Mouse (Mus musculus): ENCODE data around the gene Mrpl10. TPM values are rescaled to one million over a fixed set of nuclear protein-coding genes. Genes with fewer than 3 reads are reported as not detected.

The Mrpl10 gene
- polyA plus RNA-seq, 1 experiment = 57.6 TPM

GRCm38 (mm10) chr11:97082977-97083376, 41.6 kb downstream of the Mrpl10 start:
- TF ChIP-seq POLR2A (IDR thresholded peaks at IDR 0.05; ENCODE audit: low read depth, low read length) (no peak), CTCF (IDR thresholded peaks at IDR 0.05; ENCODE audit: extremely low read depth, insufficient read depth, insufficient read length, insufficient replicate concordance) (peak; percentile 14; the same call in 1 of the 2 replicates)
- H3K4me3 ChIP-seq (ENCODE audit: extremely low read depth, insufficient read depth, insufficient read length) = no peak overlapping the region
- H3K27me3 ChIP-seq (ENCODE audit: control insufficient read depth, insufficient read depth, low read length) = 0 out of 2 replicates have a peak, but pooled peaks cover 1% of the 10 kb centered on the region
- no peaks in the 10 kb centered on the region for H3K36me3 ChIP-seq (ENCODE audit: control insufficient read depth, insufficient read depth, low read length)
- 31% methylated on average over 11 of the region's 11 CpGs for WGBS
- peak; percentile 19 to 44 for DNase-seq (ENCODE audit: low read depth in 1 of 2, low spot score in 2 of 2)
- H3K27ac ChIP-seq (ENCODE audit: insufficient read depth, low read length) = no peak overlapping the region
- no peaks in the 10 kb centered on the region for H3K4me1 ChIP-seq (ENCODE audit: control insufficient read depth, insufficient read depth, insufficient read length)

GRCm38 (mm10) chr11:97083401-97084140, 42.2 kb downstream of the Mrpl10 start:
- Histone ChIP-seq H3K4me1 (ENCODE audit: control insufficient read depth, insufficient read depth, insufficient read length) (no peaks in the 10 kb centered on the region), H3K4me3 (ENCODE audit: extremely low read depth, insufficient read depth, insufficient read length) (no peak overlapping the region), H3K36me3 (ENCODE audit: control insufficient read depth, insufficient read depth, low read length) (no peaks in the 10 kb centered on the region), H3K27me3 (ENCODE audit: control insufficient read depth, insufficient read depth, low read length) (0 out of 2 replicates have a peak, but pooled peaks cover 1% of the 10 kb centered on the region), H3K27ac (ENCODE audit: insufficient read depth, low read length) (no peak overlapping the region)
- DNase-seq (ENCODE audit: low read depth in 1 of 2, low spot score in 2 of 2) = no peak
- 31% methylated on average over 22 of the region's 22 CpGs for WGBS
- TF ChIP-seq CTCF (IDR thresholded peaks at IDR 0.05; ENCODE audit: extremely low read depth, insufficient read depth, insufficient read length, insufficient replicate concordance) = no peak
- TF ChIP-seq POLR2A (IDR thresholded peaks at IDR 0.05; ENCODE audit: low read depth, low read length) = no peak

GRCm38 (mm10) chr11:97084821-97085505, 43.6 kb downstream of the Mrpl10 start:
- Histone ChIP-seq H3K4me3 (ENCODE audit: extremely low read depth, insufficient read depth, insufficient read length) (no peak overlapping the region), H3K4me1 (ENCODE audit: control insufficient read depth, insufficient read depth, insufficient read length) (no peaks in the 10 kb centered on the region), H3K27ac (ENCODE audit: insufficient read depth, low read length) (no peak overlapping the region), H3K27me3 (ENCODE audit: control insufficient read depth, insufficient read depth, low read length) (0 out of 2 replicates have a peak, but pooled peaks cover 1% of the 10 kb centered on the region), H3K36me3 (ENCODE audit: control insufficient read depth, insufficient read depth, low read length) (no peaks in the 10 kb centered on the region)
- DNase-seq (ENCODE audit: low read depth in 1 of 2, low spot score in 2 of 2) = no peak
- TF ChIP-seq POLR2A (IDR thresholded peaks at IDR 0.05; ENCODE audit: low read depth, low read length) (no peak), CTCF (IDR thresholded peaks at IDR 0.05; ENCODE audit: extremely low read depth, insufficient read depth, insufficient read length, insufficient replicate concordance) (no peak)
- WGBS = 86% methylated on average over 15 of the region's 15 CpGs

- H3K4me3 ChIP-seq (ENCODE audit: extremely low read depth, insufficient read depth, insufficient read length) = no peak overlapping the region
- no peak for DNase-seq (ENCODE audit: low read depth in 1 of 2, low spot score in 2 of 2)
- 72% methylated on average over 6 of the region's 6 CpGs for WGBS
- no peak overlapping the region for H3K27ac ChIP-seq (ENCODE audit: insufficient read depth, low read length)
- H3K4me1 ChIP-seq (ENCODE audit: control insufficient read depth, insufficient read depth, insufficient read length) = no peaks in the 10 kb centered on the region
- no peaks in the 10 kb centered on the region for H3K36me3 ChIP-seq (ENCODE audit: control insufficient read depth, insufficient read depth, low read length)
- TF ChIP-seq POLR2A (IDR thresholded peaks at IDR 0.05; ENCODE audit: low read depth, low read length) (no peak), CTCF (IDR thresholded peaks at IDR 0.05; ENCODE audit: extremely low read depth, insufficient read depth, insufficient read length, insufficient replicate concordance) (no peak)
- 0 out of 2 replicates have a peak, but pooled peaks cover 1% of the 10 kb centered on the region for H3K27me3 ChIP-seq (ENCODE audit: control insufficient read depth, insufficient read depth, low read length)
Measured at GRCm38 (mm10) chr11:97086365-97086764, 45.0 kb downstream of the Mrpl10 start.

- H3K27me3 ChIP-seq (ENCODE audit: control insufficient read depth, insufficient read depth, low read length) = peaks cover 3% of the 10 kb centered on the region; the same call in 1 of the 2 replicates
- TF ChIP-seq CTCF (IDR thresholded peaks at IDR 0.05; ENCODE audit: extremely low read depth, insufficient read depth, insufficient read length, insufficient replicate concordance) (no peak), POLR2A (IDR thresholded peaks at IDR 0.05; ENCODE audit: low read depth, low read length) (no peak)
- 62% methylated on average over 2 of the region's 2 CpGs for WGBS
Measured at GRCm38 (mm10) chr11:97094600-97094999, 53.2 kb downstream of the Mrpl10 start.

GRCm38 (mm10) chr11:97098791-97099190, 57.4 kb downstream of the Mrpl10 start:
- peaks cover 3% of the 10 kb centered on the region; the same call in 1 of the 2 replicates for H3K27me3 ChIP-seq (ENCODE audit: control insufficient read depth, insufficient read depth, low read length)
- 25% methylated on average over 18 of the region's 18 CpGs for WGBS
- H3K4me3 ChIP-seq (ENCODE audit: extremely low read depth, insufficient read depth, insufficient read length) = no peak overlapping the region
- peaks cover 2% of the 10 kb centered on the region; the same call in 1 of the 2 replicates for H3K4me1 ChIP-seq (ENCODE audit: control insufficient read depth, insufficient read depth, insufficient read length)
- H3K27ac ChIP-seq (ENCODE audit: insufficient read depth, low read length) = no peak overlapping the region
- TF ChIP-seq POLR2A (IDR thresholded peaks at IDR 0.05; ENCODE audit: low read depth, low read length) (no peak), CTCF (IDR thresholded peaks at IDR 0.05; ENCODE audit: extremely low read depth, insufficient read depth, insufficient read length, insufficient replicate concordance) (no peak)
- no peak for DNase-seq (ENCODE audit: low read depth in 1 of 2, low spot score in 2 of 2)
- peaks cover 1% of the 10 kb centered on the region; the same call in 1 of the 2 replicates for H3K36me3 ChIP-seq (ENCODE audit: control insufficient read depth, insufficient read depth, low read length)

More at GRCm38 (mm10) chr11:97094600-97094999, 53.2 kb downstream of the Mrpl10 start:
- Histone ChIP-seq H3K4me1 (ENCODE audit: control insufficient read depth, insufficient read depth, insufficient read length) (no peaks in the 10 kb centered on the region), H3K4me3 (ENCODE audit: extremely low read depth, insufficient read depth, insufficient read length) (no peak overlapping the region), H3K36me3 (ENCODE audit: control insufficient read depth, insufficient read depth, low read length) (peaks cover 1% of the 10 kb centered on the region; the same call in 1 of the 2 replicates), H3K27ac (ENCODE audit: insufficient read depth, low read length) (no peak overlapping the region)
- no peak for DNase-seq (ENCODE audit: low read depth in 1 of 2, low spot score in 2 of 2)

Other genes starting within 250 kb of the Mrpl10 start
- gene Nfe2l1, start 211.6 kb upstream of the Mrpl10 start, polyA plus RNA-seq (2012; rRNA removed) = 63.0 and 76.9 TPM in 2 replicates
- 7.6 and 10.6 TPM in 2 replicates for gene Copz2, start 191.7 kb upstream of the Mrpl10 start, polyA plus RNA-seq (2012; rRNA removed)
- gene Cdk5rap3, start 125.1 kb upstream of the Mrpl10 start, polyA plus RNA-seq (2012; rRNA removed) = 31.7 and 36.0 TPM in 2 replicates
- 1.8 and 2.2 TPM in 2 replicates for gene Prr15l, start 113.5 kb upstream of the Mrpl10 start, polyA plus RNA-seq (2012; rRNA removed)
- gene Pnpo, start 97.6 kb upstream of the Mrpl10 start, polyA plus RNA-seq (2012; rRNA removed) = 33.2 and 57.0 TPM in 2 replicates
- 23.9 and 29.1 TPM in 2 replicates for gene Sp2, start 58.6 kb upstream of the Mrpl10 start, polyA plus RNA-seq (2012; rRNA removed)
- gene Sp6, start 28.2 kb upstream of the Mrpl10 start, polyA plus RNA-seq (2012; rRNA removed) = 0.57 and 0.82 TPM in 2 replicates
- gene Scrn2, start 11.6 kb upstream of the Mrpl10 start, polyA plus RNA-seq (2012; rRNA removed) = 10.0 and 12.3 TPM in 2 replicates
- gene Lrrc46, start 153 bp upstream of the Mrpl10 start, polyA plus RNA-seq (2012; rRNA removed) = 0.06 TPM in 1 of 2 replicates, not detected in the other
- gene Osbpl7, start 9.1 kb downstream of the Mrpl10 start, polyA plus RNA-seq (2012; rRNA removed) = 19.1 and 23.4 TPM in 2 replicates
- 10.9 and 14.4 TPM in 2 replicates for gene Tbx21, start 73.8 kb downstream of the Mrpl10 start, polyA plus RNA-seq (2012; rRNA removed)
- gene Tbkbp1, start 109.9 kb downstream of the Mrpl10 start, polyA plus RNA-seq (2012; rRNA removed) = 16.3 and 20.0 TPM in 2 replicates
- gene Kpnb1, start 146.3 kb downstream of the Mrpl10 start, polyA plus RNA-seq (2012; rRNA removed) = 20.8 and 22.8 TPM in 2 replicates
- 11.2 and 11.7 TPM in 2 replicates for gene Npepps, start 239.1 kb downstream of the Mrpl10 start, polyA plus RNA-seq (2012; rRNA removed)

All from spleen, adult 2 months (tissue).